Comparison of ENCODE assay signal across 16 mouse cellular contexts in the genomic region with DNA sequence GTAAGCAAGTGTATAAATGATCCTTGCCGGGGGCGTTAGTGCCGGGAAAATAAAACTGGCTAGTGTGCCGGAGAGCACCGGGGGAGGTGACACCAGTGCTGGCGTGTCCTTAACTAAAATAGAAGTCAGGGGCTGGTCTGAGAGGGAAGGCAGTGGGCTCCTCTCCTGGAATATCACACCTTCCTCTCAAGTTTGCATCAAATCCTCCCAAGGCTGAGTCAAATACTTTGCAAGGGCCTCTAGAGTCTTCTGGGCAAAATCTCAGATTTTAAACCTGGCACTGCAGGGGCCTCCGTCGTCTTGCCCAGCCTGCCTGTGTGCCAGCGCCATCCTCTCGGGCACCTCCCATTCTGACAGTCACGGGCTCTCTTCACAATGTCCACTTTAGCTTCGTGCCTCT. TPM values are rescaled to one million over a fixed set of nuclear protein-coding genes. Genes with fewer than 3 reads are reported as not detected.
A peak's percentile ranks its signal among the peaks of the same experiment; 100 is the strongest.
DNase-seq lines count a peak whose midpoint lies in the region.
"Had no signal": no experiment of that assay in that cellular context is flagged by ENCODE, and none has a peak within 500 bp of the region (broad histone marks: within the 10 kb centered on the region; RNA-seq: fewer than 3 reads in every experiment).

No protein-coding gene starts in this region.

- peak; percentile 42 to 59 for DNase-seq in cerebellum, postnatal 10 days
- no peak for DNase-seq in cerebellum, postnatal 4 days (ENCODE audit: low spot score in 2 of 2)
- DNase-seq in left cerebral cortex, adult 18-20 months (ENCODE audit: low spot score in 2 of 2) = peak; percentile 52 to 68
- no peak for DNase-seq in left cerebral cortex, adult 11 months (ENCODE audit: low spot score)
- DNase-seq in cerebellum, postnatal 25 days = peak; percentile 57 to 60
- DNase-seq in ovary, postnatal 14 days (ENCODE audit: low spot score) = no peak
- DNase-seq: adrenal gland, adult 8-10 months; B cell, adult 2 months; kidney, adult 2 months; kidney, postnatal 10 days; layer of hippocampus, postnatal 36 days; liver; lung, embryonic 14.5 days; lung, postnatal 14 days; midbrain, embryonic 14.5 days had no signal

RNA-seq across cellular contexts. Expression of a gene that starts 22.1 kb away (rescaled TPM):
- 10 to 100 TPM; 20.1 to 22.5 TPM for total RNA-seq in left cerebral cortex, adult 18-20 months (2021)

RNA-seq across cellular contexts. Expression of a gene that starts 37.9 kb away (rescaled TPM):
- 10 to 100 TPM; 49.4 to 52.2 TPM for total RNA-seq in left cerebral cortex, adult 18-20 months (2021)
- total RNA-seq: monocyte, adult 5-6 weeks had no signal

RNA-seq across cellular contexts. Expression of a gene that starts 49.2 kb away (rescaled TPM):
- 10 to 100 TPM; 37.2 to 38.2 TPM for total RNA-seq in left cerebral cortex, adult 18-20 months (2021)

Comparison
In these comparisons a context has a peak if more than half of its experiments do, and no peak if none do; other contexts are left out.
1. DNase-seq: peak in cerebellum, postnatal 10 days (2 of 2), left cerebral cortex, adult 18-20 months (2 of 2) and cerebellum, postnatal 25 days (2 of 2); none in cerebellum, postnatal 4 days (0 of 2), left cerebral cortex, adult 11 months (single experiment) and ovary, postnatal 14 days (single experiment).